ENCODE assay signal across 8 mouse cellular contexts in the genomic region with DNA sequence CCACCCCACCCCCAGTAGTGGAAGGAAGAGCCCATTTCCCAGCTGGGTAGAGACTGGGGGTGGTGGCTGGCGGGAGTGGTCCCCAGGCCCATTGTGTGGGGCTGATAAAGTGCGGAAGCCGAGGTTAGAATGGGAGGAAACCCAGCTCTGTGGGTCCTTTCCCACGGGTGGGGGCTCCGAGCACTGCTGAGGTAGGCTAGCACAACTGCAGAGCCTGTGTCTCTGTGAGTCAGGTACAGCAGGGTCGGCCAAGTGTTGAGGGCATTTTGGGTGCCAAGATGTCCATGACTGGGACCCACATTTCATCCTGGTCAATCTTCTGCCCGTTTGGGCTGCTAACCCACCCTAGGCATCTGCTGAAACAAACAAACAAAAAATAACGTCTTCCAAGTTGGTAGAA.
A peak's percentile ranks its signal among the peaks of the same experiment; 100 is the strongest.
DNase-seq lines count a peak whose midpoint lies in the region; ATAC-seq and TF ChIP-seq lines count a peak whose summit lies in the region.

No protein-coding gene starts in this region.

- no peak for TF ChIP-seq CTCF in layer of hippocampus, adult 2 months (conservative IDR thresholded peaks at IDR 0.05)
- no peak for TF ChIP-seq CTCF in heart, postnatal 0 days (IDR thresholded peaks at IDR 0.05; ENCODE audit: low read depth)
- no peak for TF ChIP-seq CTCF in lung, postnatal 0 days (IDR thresholded peaks at IDR 0.05)

- DNase-seq in layer of hippocampus, adult 2 months (ENCODE audit: low spot score in 2 of 2), result no peak
- DNase-seq in layer of hippocampus, postnatal 36 days, result no peak
- peak; percentile 39 for DNase-seq in heart, postnatal 0 days (ENCODE audit: low spot score)
- peak; percentile 42 for DNase-seq in lung, postnatal 0 days (ENCODE audit: low spot score)
- no peak for DNase-seq in frontal cortex, postnatal 36 days (ENCODE audit: low spot score in 2 of 2)
- no peak for DNase-seq in frontal cortex, postnatal 25 days (ENCODE audit: low spot score in 2 of 2)
- DNase-seq in urinary bladder, postnatal 4 days (ENCODE audit: low spot score in 2 of 2), result no peak

- no peak overlapping the region for H3K4me3 ChIP-seq in layer of hippocampus, adult 2 months
- H3K4me3 ChIP-seq in embryonic facial prominence, embryonic 13.5 days, result no peak overlapping the region
- no peak overlapping the region for H3K4me3 ChIP-seq in heart, postnatal 0 days (ENCODE audit: low read depth, low read length)
- H3K4me3 ChIP-seq in lung, postnatal 0 days (ENCODE audit: low read depth, low read length), result no peak overlapping the region

- no peak overlapping the region for H3K9ac ChIP-seq in embryonic facial prominence, embryonic 13.5 days
- no peak overlapping the region for H3K9ac ChIP-seq in heart, postnatal 0 days (replicated peaks; ENCODE audit: low read depth, low read length)
- H3K9ac ChIP-seq in lung, postnatal 0 days (replicated peaks; ENCODE audit: low read depth), result no peak overlapping the region

- WGBS in embryonic facial prominence, embryonic 13.5 days, result 66% methylated on average over 8 of the region's 8 CpGs
- 56% methylated on average over 8 of the region's 8 CpGs for WGBS in heart, postnatal 0 days
- WGBS in lung, postnatal 0 days, result 49% methylated on average over 8 of the region's 8 CpGs

- H3K27ac ChIP-seq in layer of hippocampus, adult 2 months, result peak overlapping the region; percentile 61; the same call in 1 of the 2 replicates
- H3K27ac ChIP-seq in embryonic facial prominence, embryonic 13.5 days, result 0 out of 2 replicates have a peak overlapping the region, but pooled peaks have one; percentile 8
- H3K27ac ChIP-seq in heart, postnatal 0 days (ENCODE audit: low read depth), result peak overlapping the region; percentile 61; the same call in 1 of the 2 replicates
- no peak overlapping the region; the same call in 1 of the 2 replicates for H3K27ac ChIP-seq in lung, postnatal 0 days (ENCODE audit: low read length)

- no peaks in the 10 kb centered on the region for H3K9me3 ChIP-seq in embryonic facial prominence, embryonic 13.5 days
- H3K9me3 ChIP-seq in heart, postnatal 0 days (replicated peaks; ENCODE audit: control insufficient read depth, low read length), result no peaks in the 10 kb centered on the region
- H3K9me3 ChIP-seq in lung, postnatal 0 days (ENCODE audit: low read length), result no peaks in the 10 kb centered on the region

- peaks cover 45% of the 10 kb centered on the region for H3K4me1 ChIP-seq in embryonic facial prominence, embryonic 13.5 days
- peaks cover 14% of the 10 kb centered on the region; the same call in 1 of the 2 replicates for H3K4me1 ChIP-seq in heart, postnatal 0 days (ENCODE audit: control insufficient read depth, insufficient read depth)
- H3K4me1 ChIP-seq in lung, postnatal 0 days (ENCODE audit: insufficient read depth, low read depth, low read length), result peaks cover 5% of the 10 kb centered on the region; the same call in 1 of the 2 replicates

- no peak for TF ChIP-seq EP300 in heart, postnatal 0 days (IDR thresholded peaks at IDR 0.05; ENCODE audit: low read depth)
- peak; percentile 41 for TF ChIP-seq EP300 in lung, postnatal 0 days (IDR thresholded peaks at IDR 0.05)

- no peaks in the 10 kb centered on the region for H3K27me3 ChIP-seq in embryonic facial prominence, embryonic 13.5 days
- no peaks in the 10 kb centered on the region for H3K27me3 ChIP-seq in heart, postnatal 0 days (ENCODE audit: control insufficient read depth, insufficient read depth, low read length)
- no peaks in the 10 kb centered on the region for H3K27me3 ChIP-seq in lung, postnatal 0 days (replicated peaks; ENCODE audit: insufficient read depth, low read length)

- H3K36me3 ChIP-seq in embryonic facial prominence, embryonic 13.5 days, result peaks cover 60% of the 10 kb centered on the region
- peaks cover 17% of the 10 kb centered on the region; the same call in 1 of the 2 replicates for H3K36me3 ChIP-seq in heart, postnatal 0 days (replicated peaks; ENCODE audit: control insufficient read depth, insufficient read depth, low read length)
- H3K36me3 ChIP-seq in lung, postnatal 0 days (ENCODE audit: insufficient read depth, low read length), result no peaks in the 10 kb centered on the region

- no peak overlapping the region for H3K4me2 ChIP-seq in embryonic facial prominence, embryonic 13.5 days
- H3K4me2 ChIP-seq in heart, postnatal 0 days (ENCODE audit: low read depth, low read length), result no peak overlapping the region
- H3K4me2 ChIP-seq in lung, postnatal 0 days (replicated peaks; ENCODE audit: low read depth, low read length), result no peak overlapping the region

- ATAC-seq in embryonic facial prominence, embryonic 13.5 days (ENCODE audit: insufficient number of reproducible peaks, insufficient read depth, low FRiP score, low TSS enrichment, low read depth), result no peak
- peak; percentile 18 for ATAC-seq in heart, postnatal 0 days (ENCODE audit: insufficient read depth, low read depth)
- ATAC-seq in lung, postnatal 0 days, result peak; percentile 48

Comparison
In these comparisons a context has a peak if more than half of its experiments do, and no peak if none do; other contexts are left out.
1. DNase-seq: peak in heart, postnatal 0 days (single experiment) and lung, postnatal 0 days (single experiment); none in layer of hippocampus, adult 2 months (0 of 2), layer of hippocampus, postnatal 36 days (0 of 2), frontal cortex, postnatal 36 days (0 of 2), frontal cortex, postnatal 25 days (0 of 2) and urinary bladder, postnatal 4 days (0 of 2).